Mouse (Mus musculus): ENCODE measurements around the gene Pde4b. TPM values are rescaled to one million over a fixed set of nuclear protein-coding genes. Genes with fewer than 3 reads are reported as not detected.

The Pde4b gene
- polyA plus RNA-seq, 1 experiment from 2014 or later = 22.5 TPM

DNA sequence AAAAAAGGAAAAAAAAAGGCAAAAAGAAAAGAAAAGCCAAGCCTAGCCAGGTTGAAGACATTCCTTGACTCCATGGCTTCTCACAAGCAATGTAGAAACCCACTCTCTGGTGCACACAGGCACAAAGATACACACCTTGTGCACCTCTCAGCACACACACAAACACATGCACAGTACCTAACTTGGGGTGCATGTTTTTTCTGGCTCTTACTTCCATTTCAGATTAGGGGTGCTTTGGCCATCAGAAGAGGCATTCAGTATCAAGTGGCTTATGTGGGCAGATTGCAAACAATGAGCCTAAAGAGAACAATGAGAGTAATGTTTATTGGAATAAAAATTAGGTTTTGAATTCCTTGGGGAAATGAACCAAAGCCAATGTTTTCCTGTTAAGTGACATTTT, 166.7 kb downstream of the Pde4b start:
- H3K4me1 ChIP-seq (replicated peaks) = peaks cover 9% of the 10 kb centered on the region
- ATAC-seq (ENCODE audit: insufficient number of reproducible peaks, low FRiP score) = no peak
- H3K27ac ChIP-seq (ENCODE audit: poor library complexity, severe bottlenecking) = peak overlapping the region; percentile 91
- H3K4me3 ChIP-seq = peak overlapping the region; percentile 54
- no peak overlapping the region for H3K9ac ChIP-seq
- no peaks in the 10 kb centered on the region for H3K27me3 ChIP-seq (replicated peaks)
- H3K9me3 ChIP-seq (replicated peaks) = no peaks in the 10 kb centered on the region
- no peaks in the 10 kb centered on the region for H3K36me3 ChIP-seq
- peak overlapping the region; percentile 63 for H3K4me2 ChIP-seq

DNA sequence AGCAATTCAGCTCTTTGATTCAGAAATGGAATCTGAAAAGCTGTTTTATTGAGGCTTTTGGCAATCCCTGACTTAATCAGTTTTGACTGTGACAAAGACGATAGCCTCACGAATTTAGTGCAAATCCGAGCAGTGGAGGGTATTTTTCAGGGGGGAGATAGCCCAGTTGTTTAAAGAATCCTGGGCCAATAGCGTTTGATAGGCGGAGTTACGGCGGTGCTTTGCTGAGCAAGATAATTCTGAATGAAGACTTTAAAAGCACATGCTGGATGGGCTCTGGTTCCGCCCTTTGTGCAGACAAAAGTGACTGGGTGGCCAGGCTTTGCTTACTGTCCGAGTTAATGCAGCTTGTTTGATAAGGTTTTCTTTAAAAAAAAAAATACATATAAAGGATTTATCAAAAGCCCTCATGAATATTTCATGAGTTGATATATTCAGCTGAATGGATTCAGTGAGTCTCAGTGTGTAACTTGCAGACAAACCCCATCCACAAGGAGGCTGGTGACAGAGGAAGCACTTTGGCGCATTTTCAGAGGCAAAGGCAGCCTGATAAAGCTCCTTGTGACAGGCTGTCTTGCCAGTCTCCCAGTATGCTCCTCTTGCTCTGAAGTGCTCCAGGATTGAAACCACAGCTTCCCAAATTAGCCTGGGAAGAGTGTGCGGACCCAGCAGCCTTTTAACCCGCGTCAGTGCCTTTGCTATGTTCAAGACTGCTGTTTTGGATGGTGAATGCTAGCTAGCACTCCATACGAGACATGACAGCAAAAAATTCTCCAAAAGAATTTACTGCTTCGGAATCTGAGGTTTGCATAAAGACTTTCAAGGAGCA, 167.3 kb downstream of the Pde4b start:
- WGBS = 3% methylated on average over 15 of the region's 15 CpGs
- peak overlapping the region; percentile 91 for H3K27ac ChIP-seq (ENCODE audit: poor library complexity, severe bottlenecking)
- peak overlapping the region; percentile 63 for H3K4me2 ChIP-seq
- H3K27me3 ChIP-seq (replicated peaks) = no peaks in the 10 kb centered on the region
- ATAC-seq (ENCODE audit: insufficient number of reproducible peaks, low FRiP score) = peak; percentile 55
- peak overlapping the region; percentile 74 for H3K9ac ChIP-seq
- H3K36me3 ChIP-seq = no peaks in the 10 kb centered on the region
- H3K4me3 ChIP-seq = peak overlapping the region; percentile 54
- H3K9me3 ChIP-seq (replicated peaks) = no peaks in the 10 kb centered on the region
- H3K4me1 ChIP-seq (replicated peaks) = peaks cover 9% of the 10 kb centered on the region

DNA sequence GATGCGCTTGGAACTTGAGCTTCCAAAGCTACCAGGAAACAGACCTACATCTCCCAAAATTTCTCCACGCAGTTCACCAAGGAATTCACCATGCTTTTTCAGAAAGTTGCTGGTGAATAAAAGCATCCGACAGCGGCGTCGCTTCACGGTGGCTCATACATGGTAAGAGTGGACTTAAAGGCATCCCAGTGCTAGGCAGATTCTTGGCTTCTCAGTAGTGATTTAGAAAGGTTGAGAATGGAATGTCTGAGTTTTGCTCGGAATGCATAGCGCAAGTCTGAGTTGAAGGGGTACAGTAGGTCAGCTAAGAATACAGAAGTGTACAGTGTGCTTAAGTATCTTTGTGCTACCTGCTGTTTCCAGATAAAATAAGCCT, 167.9 kb downstream of the Pde4b start:
- no peaks in the 10 kb centered on the region for H3K9me3 ChIP-seq (replicated peaks)
- peak overlapping the region; percentile 91 for H3K27ac ChIP-seq (ENCODE audit: poor library complexity, severe bottlenecking)
- WGBS = 30% methylated on average over 9 of the region's 9 CpGs
- peaks cover 9% of the 10 kb centered on the region for H3K4me1 ChIP-seq (replicated peaks)
- H3K27me3 ChIP-seq (replicated peaks) = no peaks in the 10 kb centered on the region
- H3K9ac ChIP-seq = peak overlapping the region; percentile 74
- H3K4me2 ChIP-seq = peak overlapping the region; percentile 63
- ATAC-seq (ENCODE audit: insufficient number of reproducible peaks, low FRiP score) = peak; percentile 39; the same call in 1 of the 2 replicates
- no peaks in the 10 kb centered on the region for H3K36me3 ChIP-seq
- peak overlapping the region; percentile 54 for H3K4me3 ChIP-seq

DNA sequence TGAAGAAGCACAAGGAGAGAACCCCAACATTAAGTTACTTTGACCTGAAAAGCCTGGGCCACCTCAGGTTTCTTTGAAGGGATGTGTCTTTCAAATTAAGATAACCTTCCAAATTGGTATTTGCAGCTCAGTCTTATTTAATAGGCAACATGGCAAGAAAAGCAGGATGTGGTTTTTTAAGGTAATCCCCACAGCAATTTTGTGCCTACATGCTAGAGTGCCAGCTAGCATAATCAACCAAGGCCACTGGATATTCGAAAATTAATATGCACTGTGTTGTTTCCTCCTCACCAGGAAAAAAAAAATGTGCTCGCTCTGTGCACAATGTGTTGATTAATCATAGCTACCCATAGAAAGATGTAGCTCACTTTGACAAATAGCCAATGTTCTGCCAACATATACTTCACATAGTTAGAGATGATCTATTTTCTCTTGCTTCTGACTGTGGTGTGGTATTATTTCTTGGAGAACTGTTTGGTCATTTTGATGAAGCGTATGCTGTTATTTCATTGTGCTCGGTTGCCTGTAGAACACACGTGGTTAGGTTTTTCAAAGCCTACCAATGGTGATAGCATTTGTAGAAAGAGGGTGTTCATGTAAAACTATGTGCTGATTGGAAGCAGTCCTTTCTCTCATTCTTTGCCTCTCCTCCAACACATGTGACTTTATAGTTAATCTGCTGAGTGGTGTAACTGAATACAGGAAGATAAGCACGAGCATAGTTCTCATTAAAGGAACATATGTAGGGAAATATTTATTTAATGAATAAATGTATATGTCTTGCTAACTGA, 169.0 kb downstream of the Pde4b start:
- Histone ChIP-seq H3K27ac (ENCODE audit: poor library complexity, severe bottlenecking) (peak overlapping the region; percentile 76), H3K36me3 (no peaks in the 10 kb centered on the region), H3K9ac (peak overlapping the region; percentile 69), H3K4me2 (peak overlapping the region; percentile 70), H3K27me3 (replicated peaks) (no peaks in the 10 kb centered on the region), H3K4me3 (peak overlapping the region; percentile 51), H3K9me3 (replicated peaks) (no peaks in the 10 kb centered on the region), H3K4me1 (replicated peaks) (peaks cover 9% of the 10 kb centered on the region)
- WGBS = 50% methylated on average over 6 of the region's 6 CpGs
- no peak for ATAC-seq (ENCODE audit: insufficient number of reproducible peaks, low FRiP score)

DNA sequence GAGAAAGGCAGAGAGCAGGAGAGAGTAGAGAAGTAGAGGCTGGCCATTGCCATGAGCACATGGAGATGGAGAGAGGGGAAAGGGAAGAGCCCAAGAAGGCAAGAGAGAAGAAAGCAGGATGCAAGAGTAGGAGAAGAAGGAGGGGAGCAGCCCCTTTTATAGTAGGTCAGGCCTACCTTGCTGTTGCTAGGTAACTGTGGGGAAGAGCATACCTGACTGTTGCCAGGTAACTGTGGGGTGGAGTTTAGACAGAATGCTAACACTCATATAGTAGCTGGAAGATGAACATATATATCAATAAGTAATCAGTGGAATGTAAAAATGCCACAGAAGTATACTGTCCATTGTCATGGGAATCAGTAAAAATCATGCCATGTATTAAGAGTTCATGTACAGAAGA, 172.9 kb downstream of the Pde4b start:
- ATAC-seq (ENCODE audit: insufficient number of reproducible peaks, low FRiP score) = no peak

DNA sequence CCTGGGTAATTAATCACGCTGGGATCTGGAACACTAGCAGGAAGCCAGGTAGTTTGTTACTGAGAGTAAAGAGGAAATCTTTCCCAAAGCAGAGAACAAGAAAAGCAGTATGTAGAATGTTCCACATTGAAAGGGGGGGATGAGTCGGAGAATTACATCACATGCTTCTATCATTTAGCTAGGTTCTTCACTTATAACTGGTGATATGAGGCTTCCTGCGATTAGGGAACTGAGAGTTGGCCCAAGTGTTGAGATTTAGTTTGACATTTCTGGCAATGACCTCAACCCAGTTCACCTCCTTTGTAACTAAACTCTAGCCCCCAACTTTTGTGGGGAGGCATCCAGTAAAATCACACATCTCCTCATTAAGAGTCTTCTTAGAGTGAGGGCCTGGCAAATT, 185.0 kb downstream of the Pde4b start:
- Histone ChIP-seq H3K4me1 (replicated peaks) (0 out of 2 replicates have a peak, but pooled peaks cover 7% of the 10 kb centered on the region), H3K27ac (ENCODE audit: poor library complexity, severe bottlenecking) (no peak overlapping the region), H3K9ac (no peak overlapping the region), H3K4me3 (no peak overlapping the region), H3K4me2 (no peak overlapping the region), H3K36me3 (no peaks in the 10 kb centered on the region), H3K27me3 (replicated peaks) (no peaks in the 10 kb centered on the region), H3K9me3 (replicated peaks) (no peaks in the 10 kb centered on the region)
- WGBS = 59% methylated on average over 3 of the region's 3 CpGs
- no peak for ATAC-seq (ENCODE audit: insufficient number of reproducible peaks, low FRiP score)

More for the DNA sequence above, 172.9 kb downstream of the Pde4b start:
- H3K9me3 ChIP-seq (replicated peaks) = no peaks in the 10 kb centered on the region
- H3K36me3 ChIP-seq = no peaks in the 10 kb centered on the region
- H3K27ac ChIP-seq (ENCODE audit: poor library complexity, severe bottlenecking) = no peak overlapping the region
- no peak overlapping the region for H3K4me3 ChIP-seq
- H3K4me1 ChIP-seq (replicated peaks) = no peaks in the 10 kb centered on the region
- no peak overlapping the region for H3K9ac ChIP-seq
- H3K4me2 ChIP-seq = no peak overlapping the region
- no peaks in the 10 kb centered on the region for H3K27me3 ChIP-seq (replicated peaks)

DNA sequence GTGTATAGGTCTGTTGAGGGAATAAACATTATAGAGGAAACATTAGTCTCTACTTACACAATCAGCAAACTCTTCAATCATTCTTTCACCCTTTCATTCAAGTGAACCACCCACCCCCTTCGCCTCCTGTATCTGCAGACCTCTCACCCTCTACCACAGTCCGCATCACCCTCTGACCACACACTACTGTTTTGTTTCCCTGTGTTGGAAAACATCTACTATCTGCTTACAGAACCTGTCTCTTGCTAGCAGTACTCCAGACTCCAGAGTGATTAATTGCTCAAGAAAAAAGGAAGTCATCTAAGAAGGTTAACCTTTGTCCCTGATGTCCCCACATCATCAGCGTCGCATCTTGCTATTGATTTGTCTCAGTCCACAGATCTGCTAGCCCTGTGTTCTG, 185.4 kb downstream of the Pde4b start:
- 0 out of 2 replicates have a peak, but pooled peaks cover 7% of the 10 kb centered on the region for H3K4me1 ChIP-seq (replicated peaks)
- no peak overlapping the region for H3K4me2 ChIP-seq
- H3K27ac ChIP-seq (ENCODE audit: poor library complexity, severe bottlenecking) = no peak overlapping the region
- H3K36me3 ChIP-seq = no peaks in the 10 kb centered on the region
- no peak overlapping the region for H3K4me3 ChIP-seq
- H3K27me3 ChIP-seq (replicated peaks) = no peaks in the 10 kb centered on the region
- no peaks in the 10 kb centered on the region for H3K9me3 ChIP-seq (replicated peaks)
- WGBS = 72% methylated on average over 4 of the region's 4 CpGs
- no peak for ATAC-seq (ENCODE audit: insufficient number of reproducible peaks, low FRiP score)
- H3K9ac ChIP-seq = no peak overlapping the region

DNA sequence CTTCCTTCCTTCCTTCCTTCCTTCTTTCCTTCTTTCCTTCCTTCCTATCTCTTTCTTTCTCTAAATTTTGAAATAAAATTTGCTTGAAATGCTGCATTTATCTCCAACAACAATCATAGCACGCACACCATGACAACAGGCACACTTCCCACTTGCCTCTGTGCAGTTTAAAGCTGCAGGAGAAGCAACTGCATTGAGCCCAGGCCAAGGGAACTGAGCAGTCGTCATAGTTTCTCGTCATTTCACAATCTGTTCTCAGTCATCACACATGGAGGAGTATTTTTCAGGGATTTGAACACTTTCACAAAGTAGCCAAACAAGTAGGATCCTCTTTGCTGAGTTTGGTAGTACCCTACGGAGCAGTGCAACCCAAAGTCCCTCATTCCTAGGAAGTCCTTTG, 188.4 kb downstream of the Pde4b start:
- no peak for ATAC-seq (ENCODE audit: insufficient number of reproducible peaks, low FRiP score)
- Histone ChIP-seq H3K9me3 (replicated peaks) (no peaks in the 10 kb centered on the region), H3K4me3 (no peak overlapping the region)

DNA sequence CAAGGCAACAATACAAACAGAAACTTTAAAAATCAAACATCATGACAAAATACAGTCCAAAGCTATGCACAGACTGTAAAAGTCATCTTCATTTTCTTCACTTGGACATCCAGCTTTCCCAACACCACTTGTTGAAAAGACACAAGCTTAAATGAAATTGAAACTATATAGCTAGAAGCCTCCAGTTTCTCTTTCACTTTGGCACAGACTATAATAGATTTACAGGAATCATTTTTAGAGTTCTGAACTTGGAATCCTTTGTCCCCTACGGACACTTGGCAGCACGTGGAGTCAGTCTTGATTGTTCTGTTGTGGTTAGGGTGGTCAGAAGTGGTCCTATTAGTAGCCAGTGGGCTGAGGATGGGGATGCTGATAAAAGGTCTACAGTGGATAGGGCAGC, 191.6 kb downstream of the Pde4b start:
- Histone ChIP-seq H3K4me1 (replicated peaks) (peaks cover 12% of the 10 kb centered on the region), H3K27ac (ENCODE audit: poor library complexity, severe bottlenecking) (no peak overlapping the region), H3K4me3 (no peak overlapping the region), H3K9me3 (replicated peaks) (no peaks in the 10 kb centered on the region), H3K27me3 (replicated peaks) (no peaks in the 10 kb centered on the region), H3K9ac (no peak overlapping the region), H3K36me3 (no peaks in the 10 kb centered on the region), H3K4me2 (no peak overlapping the region)
- no peak for ATAC-seq (ENCODE audit: insufficient number of reproducible peaks, low FRiP score)
- 67% methylated on average over 2 of the region's 2 CpGs for WGBS

More for the DNA sequence above, 188.4 kb downstream of the Pde4b start:
- Histone ChIP-seq H3K4me1 (replicated peaks) (peaks cover 15% of the 10 kb centered on the region), H3K4me2 (no peak overlapping the region), H3K27me3 (replicated peaks) (no peaks in the 10 kb centered on the region), H3K36me3 (no peaks in the 10 kb centered on the region), H3K27ac (ENCODE audit: poor library complexity, severe bottlenecking) (no peak overlapping the region), H3K9ac (no peak overlapping the region)
- WGBS = 70% methylated on average over 4 of the region's 4 CpGs

DNA sequence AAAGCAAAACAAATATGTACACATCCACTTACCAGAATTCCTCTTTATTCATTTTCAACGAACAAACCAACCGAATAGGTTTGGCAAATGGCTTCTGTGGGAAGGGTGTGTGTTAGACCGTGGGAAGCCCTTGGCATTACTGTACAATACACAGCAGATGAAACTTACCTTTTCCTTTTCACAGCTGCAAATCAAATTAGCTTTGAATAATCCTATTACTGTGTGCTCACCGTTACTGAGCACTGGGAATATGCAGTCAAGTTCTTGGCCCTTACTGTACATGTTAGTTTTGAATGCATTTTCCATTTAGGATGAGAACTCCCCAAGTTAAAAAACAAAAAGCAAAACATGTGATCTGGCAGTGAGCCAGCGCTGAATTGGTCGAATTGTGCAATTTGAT, 199.8 kb downstream of the Pde4b start:
- H3K4me2 ChIP-seq = no peak overlapping the region
- H3K9me3 ChIP-seq (replicated peaks) = no peaks in the 10 kb centered on the region
- H3K4me1 ChIP-seq (replicated peaks) = peaks cover 13% of the 10 kb centered on the region; the same call in 1 of the 2 replicates
- H3K9ac ChIP-seq = no peak overlapping the region
- no peak overlapping the region for H3K4me3 ChIP-seq
- no peak overlapping the region for H3K27ac ChIP-seq (ENCODE audit: poor library complexity, severe bottlenecking)
- H3K27me3 ChIP-seq (replicated peaks) = no peaks in the 10 kb centered on the region
- WGBS = 81% methylated on average over 6 of the region's 6 CpGs
- ATAC-seq (ENCODE audit: insufficient number of reproducible peaks, low FRiP score) = no peak
- H3K36me3 ChIP-seq = peaks cover 3% of the 10 kb centered on the region; the same call in 1 of the 2 replicates

DNA sequence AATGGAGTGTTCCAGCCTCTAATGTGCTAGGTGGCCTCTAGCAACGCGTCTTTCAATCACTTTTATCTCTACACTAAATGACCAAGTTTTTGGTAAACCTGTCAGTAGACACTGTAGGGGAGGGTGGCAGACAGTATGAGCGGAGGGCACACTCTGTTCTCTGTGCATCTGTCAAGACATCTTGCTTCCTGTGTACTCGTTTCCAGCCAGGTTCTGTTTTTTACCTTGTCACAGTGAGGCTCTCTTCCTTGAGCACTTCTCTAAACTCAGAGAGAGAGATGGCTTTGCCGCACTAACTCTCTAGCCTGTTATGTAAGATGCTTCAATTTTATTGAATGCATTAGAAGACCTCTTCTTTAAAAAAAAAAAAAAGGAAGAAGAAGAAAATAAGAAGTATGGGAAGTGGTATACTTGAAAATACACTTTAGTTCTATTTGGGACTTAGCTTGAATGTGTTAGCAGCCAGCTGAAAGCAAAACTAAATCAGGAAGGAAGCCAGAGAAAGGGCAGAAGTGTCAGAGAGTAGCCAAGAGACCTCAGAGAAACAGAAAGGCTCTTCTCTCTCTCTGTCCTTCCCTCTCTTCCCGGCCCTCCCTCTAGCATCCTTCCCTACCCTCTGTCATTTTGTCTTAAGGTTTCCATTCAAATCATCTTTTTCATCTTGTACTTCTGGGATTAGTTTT, 202.8 kb downstream of the Pde4b start:
- no peaks in the 10 kb centered on the region for H3K27me3 ChIP-seq (replicated peaks)
- peaks cover 3% of the 10 kb centered on the region; the same call in 1 of the 2 replicates for H3K36me3 ChIP-seq
- H3K4me2 ChIP-seq = no peak overlapping the region
- no peak overlapping the region for H3K4me3 ChIP-seq
- WGBS = 51% methylated on average over 6 of the region's 6 CpGs
- H3K9me3 ChIP-seq (replicated peaks) = no peaks in the 10 kb centered on the region
- peaks cover 10% of the 10 kb centered on the region; the same call in 1 of the 2 replicates for H3K4me1 ChIP-seq (replicated peaks)
- no peak overlapping the region; the same call in 1 of the 2 replicates for H3K9ac ChIP-seq
- H3K27ac ChIP-seq (ENCODE audit: poor library complexity, severe bottlenecking) = no peak overlapping the region
- ATAC-seq (ENCODE audit: insufficient number of reproducible peaks, low FRiP score) = no peak

Measured in heart, embryonic 12.5 days (tissue).